Mouse (Mus musculus): Measurements from ENCODE around the gene Kng1.

DNA sequence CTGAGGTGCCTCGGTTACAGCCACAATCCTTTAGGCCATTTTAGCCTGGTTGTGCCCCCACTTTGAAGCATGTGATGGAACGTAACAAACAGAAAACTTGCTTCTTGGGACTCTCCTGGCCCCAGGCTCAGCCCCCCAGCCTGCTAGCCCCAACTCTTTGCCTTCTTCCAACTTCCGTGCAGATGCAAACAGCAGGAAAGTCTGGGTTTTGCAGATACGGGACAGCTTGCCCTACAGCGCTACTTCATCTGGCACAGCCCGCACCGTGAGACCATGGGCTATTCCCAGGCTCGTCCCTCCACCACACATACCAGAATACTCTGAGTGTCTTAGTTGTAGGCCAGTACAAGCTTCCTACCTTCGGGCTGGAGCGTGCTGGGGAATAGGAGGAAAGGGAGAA lies 42.9 kb downstream of the Kng1 start:
- TF ChIP-seq HCFC1 (IDR thresholded peaks at IDR 0.05; ENCODE audit: borderline replicate concordance, insufficient read depth, low read length) (no peak), ZNF384 (IDR thresholded peaks at IDR 0.05; ENCODE audit: low read depth, low read length) (no peak), MAFK (IDR thresholded peaks at IDR 0.05; ENCODE audit: insufficient read depth, low read depth, low read length) (no peak)

Measured in ES-E14 (cell line).